Mouse (Mus musculus): ENCODE data around the gene BC048403. TPM values are rescaled to one million over a fixed set of nuclear protein-coding genes. Genes with fewer than 3 reads are reported as not detected.

BC048403 gene
- 10 to 100 TPM; 12.7 to 14.8 TPM for total RNA-seq (2023)

GRCm38 (mm10) chr10:121739548-121740505 is at the start of gene BC048403:
Gene BC048403, plus strand, starts transcription at chr10:121739937.

Other genes starting within 250 kb of the BC048403 start
- 10 to 100 TPM; 40.3 to 42.3 TPM for gene Tbk1, start 153.2 kb upstream of the BC048403 start, total RNA-seq (2023)
- gene Xpot, start 113.6 kb upstream of the BC048403 start, total RNA-seq (2023): 10 to 100 TPM; 20.8 to 25.9 TPM
- gene D930020B18Rik, start 98.3 kb upstream of the BC048403 start, total RNA-seq (2023): not detected

Measured in neutrophil, adult 83 days (primary cell).